Mouse (Mus musculus): ENCODE results near the gene Ranbp17. TPM values are rescaled to one million over a fixed set of nuclear protein-coding genes. Genes with fewer than 3 reads are reported as not detected.
A peak's percentile ranks its signal among the peaks of the same experiment; 100 is the strongest.

The Ranbp17 gene
- polyA plus RNA-seq, 1 experiment from 2014 or later: 10.6 TPM

- peaks cover 88% of the 10 kb centered on the region for H3K27me3 ChIP-seq (ENCODE audit: control insufficient read depth, insufficient read depth, low read length)
- H3K4me2 ChIP-seq (replicated peaks): peak overlapping the region; percentile 45
- peak overlapping the region; percentile 56 for H3K9ac ChIP-seq
- H3K36me3 ChIP-seq (replicated peaks; ENCODE audit: control insufficient read depth, insufficient read depth): no peaks in the 10 kb centered on the region
- H3K4me3 ChIP-seq (replicated peaks; ENCODE audit: low read length): peak overlapping the region; percentile 39
- H3K4me1 ChIP-seq (replicated peaks; ENCODE audit: control insufficient read depth, insufficient read depth, low read length): no peaks in the 10 kb centered on the region; the same call in none of the 2 replicates
- peaks cover 12% of the 10 kb centered on the region; the same call in 1 of the 2 replicates for H3K9me3 ChIP-seq (ENCODE audit: control insufficient read depth, low read length)
- H3K27ac ChIP-seq: peak overlapping the region; percentile 81
- ATAC-seq (ENCODE audit: low FRiP score) (no peak), DNase-seq (ENCODE audit: low spot score) (no peak)
- 22% methylated on average over 22 of the region's 22 CpGs for WGBS
These were observed 315.0 kb downstream of the Ranbp17 start for GRCm38 (mm10) chr11:33198351-33199116.

GRCm38 (mm10) chr11:33197673-33198072 is 315.9 kb downstream of the Ranbp17 start:
- DNase-seq (ENCODE audit: low spot score) (no peak), ATAC-seq (ENCODE audit: low FRiP score) (no peak)
- peaks cover 12% of the 10 kb centered on the region; the same call in 1 of the 2 replicates for H3K9me3 ChIP-seq (ENCODE audit: control insufficient read depth, low read length)
- H3K36me3 ChIP-seq (replicated peaks; ENCODE audit: control insufficient read depth, insufficient read depth): no peaks in the 10 kb centered on the region
- peak overlapping the region; percentile 56; the same call in 1 of the 2 replicates for H3K9ac ChIP-seq
- 21% methylated on average over 15 of the region's 15 CpGs for WGBS
- H3K4me3 ChIP-seq (replicated peaks; ENCODE audit: low read length): peak overlapping the region; percentile 0; the same call in 1 of the 2 replicates
- H3K27ac ChIP-seq: peak overlapping the region; percentile 81; the same call in 1 of the 2 replicates
- peak overlapping the region; percentile 45 for H3K4me2 ChIP-seq (replicated peaks)
- peaks cover 91% of the 10 kb centered on the region for H3K27me3 ChIP-seq (ENCODE audit: control insufficient read depth, insufficient read depth, low read length)
- H3K4me1 ChIP-seq (replicated peaks; ENCODE audit: control insufficient read depth, insufficient read depth, low read length): no peaks in the 10 kb centered on the region; the same call in none of the 2 replicates

DNA sequence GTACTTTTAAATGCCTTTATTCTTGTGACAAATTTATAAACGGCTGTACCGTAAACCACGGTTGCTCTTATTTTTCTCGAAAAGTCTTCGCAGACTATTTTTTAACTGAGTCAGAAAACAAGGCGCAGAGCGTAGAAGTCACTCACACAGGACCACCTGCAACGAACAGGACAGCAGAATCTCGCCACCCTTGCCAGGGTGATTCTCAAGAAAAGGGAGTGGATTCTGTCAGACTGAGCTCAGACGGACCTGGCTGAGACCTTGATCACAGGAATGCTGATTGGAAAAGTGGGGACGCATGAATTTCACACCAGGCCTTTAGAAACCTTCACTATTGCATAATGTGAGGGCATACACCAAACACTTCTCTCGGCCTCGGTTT is 316.4 kb downstream of the Ranbp17 start:
- H3K4me3 ChIP-seq (replicated peaks; ENCODE audit: low read length): 0 out of 2 replicates have a peak overlapping the region, but pooled peaks have one; percentile 0
- 25% methylated on average over 13 of the region's 13 CpGs for WGBS
- DNase-seq (ENCODE audit: low spot score) (no peak), ATAC-seq (ENCODE audit: low FRiP score) (no peak)
- no peaks in the 10 kb centered on the region for H3K36me3 ChIP-seq (replicated peaks; ENCODE audit: control insufficient read depth, insufficient read depth)
- peak overlapping the region; percentile 45 for H3K4me2 ChIP-seq (replicated peaks)
- peak overlapping the region; percentile 9; the same call in 1 of the 2 replicates for H3K9ac ChIP-seq
- H3K9me3 ChIP-seq (ENCODE audit: control insufficient read depth, low read length): peaks cover 7% of the 10 kb centered on the region; the same call in 1 of the 2 replicates
- peaks cover 91% of the 10 kb centered on the region for H3K27me3 ChIP-seq (ENCODE audit: control insufficient read depth, insufficient read depth, low read length)
- H3K27ac ChIP-seq: no peak overlapping the region
- no peaks in the 10 kb centered on the region; the same call in none of the 2 replicates for H3K4me1 ChIP-seq (replicated peaks; ENCODE audit: control insufficient read depth, insufficient read depth, low read length)

- 6% methylated on average over 24 of the region's 24 CpGs for WGBS
- H3K9me3 ChIP-seq (ENCODE audit: control insufficient read depth, low read length): peaks cover 7% of the 10 kb centered on the region; the same call in 1 of the 2 replicates
- H3K4me1 ChIP-seq (replicated peaks; ENCODE audit: control insufficient read depth, insufficient read depth, low read length): no peaks in the 10 kb centered on the region; the same call in none of the 2 replicates
- H3K36me3 ChIP-seq (replicated peaks; ENCODE audit: control insufficient read depth, insufficient read depth): no peaks in the 10 kb centered on the region
- no peak overlapping the region for H3K27ac ChIP-seq
- H3K9ac ChIP-seq: peak overlapping the region; percentile 9; the same call in 1 of the 2 replicates
- ATAC-seq (ENCODE audit: low FRiP score): no peak
- H3K4me2 ChIP-seq (replicated peaks): peak overlapping the region; percentile 45
- H3K27me3 ChIP-seq (ENCODE audit: control insufficient read depth, insufficient read depth, low read length): peaks cover 91% of the 10 kb centered on the region
- no peak overlapping the region for H3K4me3 ChIP-seq (replicated peaks; ENCODE audit: low read length)
- no peak for DNase-seq (ENCODE audit: low spot score)
These were observed 317.0 kb downstream of the Ranbp17 start for GRCm38 (mm10) chr11:33196447-33197132.

DNA sequence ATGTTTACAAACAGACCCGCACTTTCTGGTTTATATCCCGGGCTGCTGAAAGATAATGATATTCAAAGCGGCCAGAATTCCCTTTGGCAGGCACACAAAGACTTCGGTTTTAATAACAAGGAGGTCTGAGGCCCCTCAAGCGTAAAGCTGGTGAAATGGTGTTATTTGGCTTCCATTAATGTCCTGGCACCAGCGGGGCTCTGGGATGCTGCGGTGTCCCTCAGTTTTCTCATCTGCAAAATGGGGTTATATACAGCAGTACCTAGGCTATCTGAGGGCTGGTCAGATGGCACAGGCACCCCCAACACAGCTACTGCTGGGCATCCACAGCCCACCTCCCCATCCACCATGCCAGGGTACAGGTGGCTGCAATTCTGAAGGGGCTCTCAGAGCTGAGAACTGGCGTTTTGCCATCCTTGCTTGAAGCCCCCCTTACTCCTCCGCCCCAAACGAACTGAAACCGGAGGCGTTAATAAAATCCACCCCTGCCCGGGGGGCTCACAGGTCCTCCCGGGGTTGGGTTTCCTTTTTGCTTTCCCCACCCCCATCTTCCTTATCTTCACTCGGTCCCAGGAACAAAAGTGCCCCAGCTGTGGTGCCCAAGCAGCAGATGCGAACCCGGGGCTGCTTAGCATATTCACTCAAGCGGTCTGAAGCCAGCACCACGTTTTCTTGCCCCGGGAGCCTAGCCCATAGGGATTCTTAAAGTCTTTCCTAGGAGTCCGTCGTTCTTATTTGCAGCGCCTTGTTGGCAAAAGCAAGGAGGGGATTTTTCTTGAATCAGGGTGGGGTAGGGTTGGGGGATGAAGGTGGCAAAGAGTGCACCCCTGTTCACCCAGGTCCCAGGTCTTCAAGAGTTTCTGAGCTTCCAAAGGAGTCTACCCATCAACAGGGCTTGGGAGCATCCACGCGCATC is 317.8 kb downstream of the Ranbp17 start:
- DNase-seq (ENCODE audit: low spot score) (no peak), ATAC-seq (ENCODE audit: low FRiP score) (no peak)
- WGBS: 4% methylated on average over 25 of the region's 25 CpGs
- H3K4me3 ChIP-seq (replicated peaks; ENCODE audit: low read length): no peak overlapping the region
- H3K9me3 ChIP-seq (ENCODE audit: control insufficient read depth, low read length): peaks cover 7% of the 10 kb centered on the region; the same call in 1 of the 2 replicates
- peak overlapping the region; percentile 6 for H3K4me2 ChIP-seq (replicated peaks)
- no peaks in the 10 kb centered on the region; the same call in none of the 2 replicates for H3K4me1 ChIP-seq (replicated peaks; ENCODE audit: control insufficient read depth, insufficient read depth, low read length)
- H3K36me3 ChIP-seq (replicated peaks; ENCODE audit: control insufficient read depth, insufficient read depth): no peaks in the 10 kb centered on the region
- H3K27ac ChIP-seq: 0 out of 2 replicates have a peak overlapping the region, but pooled peaks have one; percentile 10
- H3K9ac ChIP-seq: no peak overlapping the region
- peaks cover 93% of the 10 kb centered on the region for H3K27me3 ChIP-seq (ENCODE audit: control insufficient read depth, insufficient read depth, low read length)

DNA sequence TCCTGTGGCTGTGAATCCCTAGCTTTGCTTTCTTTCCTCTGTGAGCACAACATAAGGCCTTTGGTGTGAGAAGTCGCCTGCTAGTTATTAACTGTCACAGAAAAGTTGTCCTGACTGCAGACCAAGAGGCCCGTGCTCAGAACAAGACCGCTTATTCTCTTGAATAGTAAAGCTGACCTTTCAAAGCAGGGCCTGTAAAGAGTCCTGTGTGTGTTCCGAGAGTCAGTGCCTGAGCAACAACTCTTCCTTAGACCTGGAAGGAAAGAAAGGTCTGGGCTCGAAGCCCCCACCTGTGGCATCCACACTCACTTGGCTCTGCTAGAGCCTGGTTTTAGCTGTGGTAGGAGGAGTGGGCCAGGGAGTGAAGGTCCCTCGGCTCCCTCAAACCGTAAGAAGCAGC is 318.5 kb downstream of the Ranbp17 start:
- DNase-seq (ENCODE audit: low spot score): no peak
- Histone ChIP-seq H3K4me1 (replicated peaks; ENCODE audit: control insufficient read depth, insufficient read depth, low read length) (no peaks in the 10 kb centered on the region; the same call in none of the 2 replicates), H3K9me3 (ENCODE audit: control insufficient read depth, low read length) (peaks cover 7% of the 10 kb centered on the region; the same call in 1 of the 2 replicates), H3K36me3 (replicated peaks; ENCODE audit: control insufficient read depth, insufficient read depth) (no peaks in the 10 kb centered on the region), H3K27me3 (ENCODE audit: control insufficient read depth, insufficient read depth, low read length) (peaks cover 87% of the 10 kb centered on the region), H3K4me3 (replicated peaks; ENCODE audit: low read length) (no peak overlapping the region), H3K9ac (no peak overlapping the region), H3K4me2 (replicated peaks) (no peak overlapping the region), H3K27ac (no peak overlapping the region)
- ATAC-seq (ENCODE audit: low FRiP score): no peak
- WGBS: 20% methylated on average over 7 of the region's 7 CpGs

GRCm38 (mm10) chr11:33193695-33194094 is 319.9 kb downstream of the Ranbp17 start:
- Histone ChIP-seq H3K36me3 (replicated peaks; ENCODE audit: control insufficient read depth, insufficient read depth) (no peaks in the 10 kb centered on the region), H3K4me2 (replicated peaks) (no peak overlapping the region), H3K27ac (no peak overlapping the region), H3K27me3 (ENCODE audit: control insufficient read depth, insufficient read depth, low read length) (peaks cover 75% of the 10 kb centered on the region), H3K9ac (no peak overlapping the region), H3K4me1 (replicated peaks; ENCODE audit: control insufficient read depth, insufficient read depth, low read length) (no peaks in the 10 kb centered on the region; the same call in none of the 2 replicates), H3K9me3 (ENCODE audit: control insufficient read depth, low read length) (peaks cover 7% of the 10 kb centered on the region; the same call in 1 of the 2 replicates), H3K4me3 (replicated peaks; ENCODE audit: low read length) (no peak overlapping the region)
- DNase-seq (ENCODE audit: low spot score): no peak
- 0% methylated on average over 12 of the region's 12 CpGs for WGBS
- no peak for ATAC-seq (ENCODE audit: low FRiP score)

DNA sequence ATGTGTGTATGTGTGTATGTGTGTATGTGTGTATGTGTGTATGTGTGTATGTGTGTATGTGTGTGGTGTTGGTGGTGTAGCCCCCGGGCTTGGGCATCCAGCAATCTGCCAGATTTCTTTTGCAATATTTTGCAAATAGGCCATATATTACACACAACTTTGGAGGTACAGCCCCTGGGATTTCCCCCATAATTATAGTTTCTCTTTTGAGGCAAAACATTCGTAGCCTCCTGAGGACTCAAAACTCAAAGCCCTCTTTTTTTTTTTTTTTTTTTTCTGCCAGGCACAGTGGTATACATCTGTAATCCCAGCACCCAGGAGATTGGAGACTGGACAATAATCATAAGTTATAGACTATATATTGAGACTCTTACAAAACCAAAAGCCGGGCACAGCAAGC is 331.7 kb downstream of the Ranbp17 start:
- DNase-seq (ENCODE audit: low spot score) (no peak), ATAC-seq (ENCODE audit: low FRiP score) (no peak)
- H3K9me3 ChIP-seq (ENCODE audit: control insufficient read depth, low read length): no peaks in the 10 kb centered on the region
- H3K9ac ChIP-seq: no peak overlapping the region
- no peak overlapping the region for H3K27ac ChIP-seq
- 85% methylated on average over 3 of the region's 3 CpGs for WGBS
- no peak overlapping the region for H3K4me2 ChIP-seq (replicated peaks)
- no peak overlapping the region for H3K4me3 ChIP-seq (replicated peaks; ENCODE audit: low read length)
- H3K36me3 ChIP-seq (replicated peaks; ENCODE audit: control insufficient read depth, insufficient read depth): no peaks in the 10 kb centered on the region
- peaks cover 28% of the 10 kb centered on the region for H3K27me3 ChIP-seq (ENCODE audit: control insufficient read depth, insufficient read depth, low read length)
- peaks cover 7% of the 10 kb centered on the region for H3K4me1 ChIP-seq (replicated peaks; ENCODE audit: control insufficient read depth, insufficient read depth, low read length)
